Mouse (Mus musculus) midbrain, embryonic 14.5 days (tissue): Measurements from ENCODE around the gene Kcnj10. TPM values are rescaled to one million over a fixed set of nuclear protein-coding genes. Genes with fewer than 3 reads are reported as not detected.

Experiments
- ATAC-seq: fragments of 200-750 bp; cut with Nextera tagmentation; 2 replicates; pipeline ENCODE4 v1.8.0; 2017; ENCODE audit warnings: moderate number of reproducible peaks, moderate library complexity; ENCODE audit not compliant: low FRiP score, low TSS enrichment
- DNase-seq: peaks from one replicate; pipeline ENCODE4 v3.0.0-alpha.2; 2015
- H3K27ac ChIP-seq: fragments of 300-500 bp; sonication (generic); replicated peaks from 2 replicates; pipeline ENCODE4 v1.5.1; 2014; ENCODE audit warnings: mild to moderate bottlenecking, low read depth, low read length, moderate library complexity
- H3K27me3 ChIP-seq: fragments of 300-500 bp; sonication (generic); 2 replicates; pipeline ENCODE4 v1.6.1; 2014; ENCODE audit warnings: low read length, control low read depth, mixed read lengths; ENCODE audit not compliant: control insufficient read depth, insufficient read depth
- H3K36me3 ChIP-seq: fragments of 300-500 bp; sonication (generic); 2 replicates; pipeline ENCODE4 v1.6.1; 2014; ENCODE audit warnings: low read length, control low read depth; ENCODE audit not compliant: control insufficient read depth, insufficient read depth
- H3K4me1 ChIP-seq: fragments of 300-500 bp; sonication (generic); 2 replicates; pipeline ENCODE4 v1.6.1; 2014; ENCODE audit warnings: mild to moderate bottlenecking, antibody characterized with exemption, low read length, control low read depth; ENCODE audit not compliant: control insufficient read depth, insufficient read depth
- H3K4me2 ChIP-seq: fragments of 300-500 bp; sonication (generic); 2 replicates; pipeline ENCODE4 v1.6.1; 2014; ENCODE audit warnings: mild to moderate bottlenecking, low read length, moderate library complexity
- H3K4me3 ChIP-seq: fragments of 300-500 bp; sonication (generic); replicated peaks from 2 replicates; pipeline ENCODE4 v1.5.1; 2014; ENCODE audit warnings: low read depth, low read length
- H3K9ac ChIP-seq: fragments of 300-500 bp; sonication (generic); replicated peaks from 2 replicates; pipeline ENCODE4 v1.6.1; 2014; ENCODE audit warnings: mild to moderate bottlenecking, low read length, moderate library complexity
- H3K9me3 ChIP-seq: fragments of 300-500 bp; sonication (generic); 2 replicates; pipeline ENCODE4 v1.6.1; 2016; ENCODE audit warnings: low read length, control low read depth, mixed read lengths; ENCODE audit not compliant: control insufficient read depth
- WGBS: fragments of 180-500 bp; shearing (Covaris S2); extraction: QIAGEN DNeasy Blood & Tissue Kit; methylation state at CpG from one replicate; pipeline ENCODE4 v1.1.7; 2014; 5-methylcytosine and 5-hydroxymethylcytosine counted together
- polyA plus RNA-seq: library from polyadenylated mRNA; unstranded; fragments of >200 nt; fragmentation: Nextera tagmentation; extraction: Ambion mirVana; gene quantifications from 2 replicates; pipeline ENCODE4 v1.2.1, GENCODE M21; 2014

Kcnj10 gene
- polyA plus RNA-seq, 1 experiment from 2014 or later, result 1.5 TPM

GRCm38 (mm10) chr1:172331422-172331947 is 9.5 kb upstream of the Kcnj10 start:
- ATAC-seq (no peak), DNase-seq (no peak)
- Histone ChIP-seq H3K36me3 (no peaks in the 10 kb centered on the region), H3K27me3 (peaks cover 4% of the 10 kb centered on the region; the same call in 1 of the 2 replicates), H3K27ac (no peak overlapping the region), H3K4me3 (no peak overlapping the region), H3K9ac (no peak overlapping the region), H3K4me2 (no peak overlapping the region), H3K4me1 (peaks cover 18% of the 10 kb centered on the region), H3K9me3 (no peaks in the 10 kb centered on the region)
- WGBS, result 74% methylated on average over 8 of the region's 8 CpGs

GRCm38 (mm10) chr1:172332925-172333324 is 8.1 kb upstream of the Kcnj10 start:
- Histone ChIP-seq H3K9me3 (no peaks in the 10 kb centered on the region), H3K4me2 (no peak overlapping the region), H3K9ac (no peak overlapping the region), H3K4me1 (peaks cover 18% of the 10 kb centered on the region), H3K4me3 (no peak overlapping the region), H3K27me3 (no peaks in the 10 kb centered on the region), H3K36me3 (no peaks in the 10 kb centered on the region), H3K27ac (no peak overlapping the region)
- no peak for DNase-seq
- 89% methylated on average over 2 of the region's 2 CpGs for WGBS
- no peak for ATAC-seq

- 18% methylated on average over 3 of the region's 3 CpGs for WGBS
- no peak overlapping the region for H3K4me2 ChIP-seq
- H3K36me3 ChIP-seq, result no peaks in the 10 kb centered on the region
- ATAC-seq (no peak), DNase-seq (no peak)
- H3K9me3 ChIP-seq, result no peaks in the 10 kb centered on the region
- no peak overlapping the region for H3K27ac ChIP-seq
- peaks cover 14% of the 10 kb centered on the region for H3K4me1 ChIP-seq
- H3K4me3 ChIP-seq, result no peak overlapping the region
- H3K27me3 ChIP-seq, result no peaks in the 10 kb centered on the region
- no peak overlapping the region for H3K9ac ChIP-seq
These were observed 7.5 kb upstream of the Kcnj10 start for GRCm38 (mm10) chr1:172333512-172333911.

GRCm38 (mm10) chr1:172335804-172336203 is 5.2 kb upstream of the Kcnj10 start:
- Histone ChIP-seq H3K4me3 (no peak overlapping the region), H3K27me3 (no peaks in the 10 kb centered on the region), H3K4me1 (no peaks in the 10 kb centered on the region), H3K36me3 (no peaks in the 10 kb centered on the region), H3K9ac (no peak overlapping the region), H3K4me2 (no peak overlapping the region), H3K27ac (no peak overlapping the region), H3K9me3 (no peaks in the 10 kb centered on the region)
- ATAC-seq (no peak), DNase-seq (no peak)
- WGBS, result 79% methylated on average over 15 of the region's 15 CpGs

DNA sequence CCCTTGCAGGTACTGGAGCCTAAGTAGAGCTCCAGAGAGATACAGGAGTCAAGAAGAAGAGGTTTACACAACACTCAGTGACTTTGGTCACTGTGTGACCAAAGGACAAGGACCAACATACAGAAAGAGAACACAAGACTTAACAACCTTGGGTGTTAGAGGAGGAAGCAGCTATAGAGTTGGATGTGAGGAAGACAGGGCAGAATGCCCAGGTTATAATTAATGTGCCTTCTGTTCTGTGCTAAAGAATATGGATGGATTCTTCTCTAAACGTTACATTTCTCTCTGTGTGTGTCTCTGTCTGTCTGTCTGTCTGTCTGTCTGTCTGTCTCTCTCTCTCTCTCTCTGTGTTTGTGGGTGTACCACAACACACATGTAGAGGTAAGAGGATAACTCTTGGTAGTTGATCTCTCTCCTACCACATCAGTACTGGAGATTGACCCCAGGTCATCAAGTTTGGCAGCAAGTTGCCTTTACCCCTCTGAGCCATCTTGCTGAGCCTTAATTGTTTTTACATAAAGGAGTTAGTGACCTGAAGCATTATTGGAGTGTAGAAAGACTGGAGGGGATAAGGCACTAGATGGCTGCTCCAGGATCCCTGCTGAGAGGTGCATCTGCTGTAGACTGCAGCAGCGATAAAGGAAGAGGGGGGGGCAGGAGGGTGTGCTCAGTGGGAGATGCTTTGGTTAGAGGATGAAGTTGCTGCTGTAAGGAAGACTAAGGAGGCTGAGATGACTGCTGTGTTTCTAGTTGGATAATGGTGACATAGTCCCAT is 3.4 kb upstream of the Kcnj10 start:
- no peak overlapping the region for H3K27ac ChIP-seq
- ATAC-seq, result no peak

DNA sequence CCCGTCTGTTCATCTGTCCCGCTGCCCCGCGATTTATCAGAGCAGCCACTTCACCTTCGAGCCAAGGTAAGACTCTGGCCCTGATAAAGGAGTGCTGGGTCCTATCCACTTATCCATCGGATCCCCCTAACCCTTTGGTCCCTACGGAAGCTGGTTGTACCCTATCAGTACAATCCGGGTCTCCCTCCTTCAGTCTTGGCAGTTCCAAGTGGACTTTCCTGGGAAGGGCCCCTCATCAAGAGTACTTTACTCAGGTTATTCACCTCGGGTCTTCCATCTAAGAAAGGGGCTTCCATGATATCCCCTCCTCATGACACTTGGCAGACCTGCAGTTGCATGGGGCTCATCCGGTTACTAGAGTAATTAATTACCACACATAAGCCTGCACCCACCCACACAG is 376 bp downstream of the Kcnj10 start:
- Histone ChIP-seq H3K4me3 (peak overlapping the region; percentile 37), H3K4me1 (no peaks in the 10 kb centered on the region), H3K4me2 (peak overlapping the region; percentile 62), H3K9ac (no peak overlapping the region; the same call in 1 of the 2 replicates), H3K9me3 (no peaks in the 10 kb centered on the region), H3K27me3 (peaks cover 4% of the 10 kb centered on the region; the same call in 1 of the 2 replicates), H3K27ac (no peak overlapping the region), H3K36me3 (no peaks in the 10 kb centered on the region)
- ATAC-seq (peak; percentile 29; the same call in 1 of the 2 replicates), DNase-seq (no peak)
- WGBS, result 19% methylated on average over 10 of the region's 10 CpGs

More for the DNA sequence above, 3.4 kb upstream of the Kcnj10 start:
- 39% methylated on average over 2 of the region's 2 CpGs for WGBS
- Histone ChIP-seq H3K4me1 (no peaks in the 10 kb centered on the region), H3K36me3 (no peaks in the 10 kb centered on the region), H3K4me2 (no peak overlapping the region), H3K27me3 (peaks cover 4% of the 10 kb centered on the region; the same call in 1 of the 2 replicates), H3K4me3 (no peak overlapping the region), H3K9me3 (no peaks in the 10 kb centered on the region), H3K9ac (no peak overlapping the region)
- no peak for DNase-seq

DNA sequence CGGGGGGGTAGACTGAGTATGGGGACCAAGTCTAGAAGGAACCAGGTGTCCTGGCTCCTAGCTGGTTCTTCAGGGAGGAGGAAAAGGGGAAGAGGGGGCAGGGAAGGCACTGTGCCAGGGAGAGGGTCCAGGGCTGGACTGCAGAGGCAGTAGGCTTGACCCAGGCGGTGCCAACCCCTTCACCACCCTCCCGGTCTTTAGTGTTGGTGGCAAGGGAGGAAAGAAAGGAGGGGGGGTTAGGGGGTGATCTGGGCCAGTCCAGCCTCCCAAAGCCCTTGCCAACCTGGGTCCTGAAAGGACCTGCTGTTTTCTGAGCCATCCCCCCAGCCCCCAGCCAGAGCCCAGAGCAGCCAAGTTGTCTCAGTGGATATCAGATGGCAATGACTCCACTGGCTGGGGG is 1.7 kb downstream of the Kcnj10 start:
- 81% methylated on average over 3 of the region's 3 CpGs for WGBS

GRCm38 (mm10) chr1:172343914-172344313 is 2.9 kb downstream of the Kcnj10 start:
- H3K4me3 ChIP-seq, result no peak overlapping the region
- no peaks in the 10 kb centered on the region for H3K9me3 ChIP-seq
- peaks cover 4% of the 10 kb centered on the region; the same call in 1 of the 2 replicates for H3K27me3 ChIP-seq
- H3K4me2 ChIP-seq, result no peak overlapping the region
- no peak overlapping the region for H3K9ac ChIP-seq
- no peak overlapping the region; the same call in 1 of the 2 replicates for H3K27ac ChIP-seq
- peaks cover 2% of the 10 kb centered on the region; the same call in 1 of the 2 replicates for H3K4me1 ChIP-seq
- 47% methylated on average over 3 of the region's 3 CpGs for WGBS
- DNase-seq (no peak), ATAC-seq (no peak)
- no peaks in the 10 kb centered on the region for H3K36me3 ChIP-seq

More for the DNA sequence above, 1.7 kb downstream of the Kcnj10 start:
- no peaks in the 10 kb centered on the region for H3K9me3 ChIP-seq
- H3K36me3 ChIP-seq, result no peaks in the 10 kb centered on the region
- no peaks in the 10 kb centered on the region for H3K4me1 ChIP-seq
- no peak overlapping the region for H3K9ac ChIP-seq
- no peak overlapping the region for H3K4me3 ChIP-seq
- peaks cover 4% of the 10 kb centered on the region; the same call in 1 of the 2 replicates for H3K27me3 ChIP-seq
- peak; percentile 46 for ATAC-seq
- no peak overlapping the region for H3K27ac ChIP-seq
- DNase-seq, result no peak
- H3K4me2 ChIP-seq, result peak overlapping the region; percentile 62; the same call in 1 of the 2 replicates
